Mouse (Mus musculus): ENCODE data around the gene Ppa1. TPM values are rescaled to one million over a fixed set of nuclear protein-coding genes. Genes with fewer than 3 reads are reported as not detected.
A peak's percentile ranks its signal among the peaks of the same experiment; 100 is the strongest.
"Not testable (repeated sequence)": the region's sequence is repeated elsewhere in the genome, so short reads cannot be mapped to it uniquely, and the experiment has no call there.

The Ppa1 gene
- 212 and 224 TPM in 2 replicates for polyA plus RNA-seq (2015; fragmentation: Nextera tagmentation; extraction: Ambion mirVana)

DNA sequence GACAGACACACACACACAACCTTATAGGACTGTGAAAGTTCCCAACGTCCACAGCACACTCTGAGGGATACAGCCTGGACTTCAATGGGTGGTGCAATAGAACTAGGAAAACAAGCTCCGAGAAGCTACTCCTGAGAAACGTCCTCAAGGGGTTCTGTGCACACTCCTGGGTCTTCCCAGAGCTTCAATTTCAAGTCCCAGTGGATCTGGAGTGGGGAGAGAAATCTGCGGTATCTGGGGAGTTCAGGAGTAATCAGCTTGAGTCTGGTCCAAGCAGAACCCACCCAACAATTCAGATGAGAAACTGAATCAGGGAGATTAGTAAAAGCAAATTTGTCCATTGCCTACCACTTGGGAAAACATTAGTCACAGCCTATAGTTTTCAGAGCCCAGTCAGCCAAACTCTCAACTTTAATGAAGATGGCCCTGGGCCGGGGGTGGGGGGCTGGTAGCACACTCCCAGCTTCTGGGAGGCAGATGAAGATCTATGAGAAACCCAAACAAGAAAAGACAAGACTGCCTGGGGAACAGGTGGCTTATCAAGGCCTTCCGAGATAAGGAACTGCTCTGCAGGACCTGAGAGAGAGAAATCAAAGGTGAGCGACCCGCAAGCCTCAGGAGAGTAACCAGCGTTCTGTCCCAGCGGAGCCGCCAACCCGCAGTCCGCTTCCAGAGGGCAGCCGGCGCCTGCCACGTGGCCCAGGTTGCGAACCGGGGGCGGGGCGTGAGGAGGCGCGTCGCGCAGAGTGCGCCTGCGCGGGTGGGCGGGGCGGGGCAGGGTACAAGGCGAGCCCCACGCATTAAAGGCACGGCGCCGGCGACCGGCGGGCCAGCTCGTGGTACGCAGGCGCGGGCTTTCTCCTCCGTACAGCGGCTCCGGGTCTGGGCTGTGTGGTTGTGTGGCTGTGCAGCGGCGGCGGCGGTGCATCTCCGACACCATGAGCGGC lies at the start of gene Ppa1:
TSS of gene Ppa1 (plus strand) at position 763 of the 947 bp plus-strand sequence.
- Histone ChIP-seq H3K27me3 (no peaks in the 10 kb centered on the region), H3K9ac (peak within 1 kb of the TSS; percentile 90), H3K4me1 (replicated peaks) (peaks cover 23% of the 10 kb centered on the region), H3K27ac (replicated peaks) (peak within 1 kb of the TSS; percentile 89), H3K4me2 (peak within 1 kb of the TSS; percentile 92), H3K9me3 (no peaks in the 10 kb centered on the region), H3K36me3 (peaks cover 13% of the 10 kb centered on the region; the same call in 1 of the 2 replicates), H3K4me3 (peak within 1 kb of the TSS; percentile 82)
- WGBS, result 3% methylated on average over 46 of the region's 50 CpGs
- peak; percentile 99 for ATAC-seq (ENCODE audit: low read depth)

DNA sequence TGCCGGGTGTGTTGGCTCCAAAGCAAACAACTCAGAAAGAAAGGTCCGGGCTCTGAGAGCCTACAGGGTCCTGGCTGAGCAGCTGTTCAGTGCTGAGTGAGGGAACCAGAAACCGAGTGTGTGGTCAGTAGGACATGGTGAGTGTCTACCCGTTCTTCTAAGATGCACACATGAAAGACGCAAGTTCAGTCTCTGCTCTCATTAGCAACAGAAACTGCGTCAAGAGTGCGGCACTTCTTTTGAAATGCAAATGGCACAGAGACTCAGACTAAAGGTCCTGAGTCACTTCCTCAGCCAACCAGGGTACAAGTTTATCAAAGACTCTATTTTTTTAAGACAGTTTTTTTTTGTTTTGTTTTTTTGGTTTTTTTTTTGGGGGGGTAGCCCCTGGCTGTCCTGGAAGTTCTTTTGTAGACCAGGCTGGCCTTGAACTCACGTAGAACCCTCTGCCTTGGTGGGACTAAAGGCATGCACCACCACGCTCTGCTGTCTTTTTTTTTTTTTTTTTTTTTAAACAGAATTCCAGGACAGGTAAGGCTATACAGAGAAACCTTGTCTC lies 48.7 kb upstream of the Ppa1 start:
- ATAC-seq (ENCODE audit: low read depth), result no peak
- H3K4me2 ChIP-seq, result no peak overlapping the region
- no peaks in the 10 kb centered on the region for H3K36me3 ChIP-seq
- no peak overlapping the region for H3K27ac ChIP-seq (replicated peaks)
- H3K4me1 ChIP-seq (replicated peaks), result peaks cover 16% of the 10 kb centered on the region
- no peak overlapping the region for H3K4me3 ChIP-seq
- H3K27me3 ChIP-seq, result peaks cover 45% of the 10 kb centered on the region
- H3K9me3 ChIP-seq, result no peaks in the 10 kb centered on the region
- no peak overlapping the region for H3K9ac ChIP-seq
- 51% methylated on average over 9 of the region's 9 CpGs for WGBS

DNA sequence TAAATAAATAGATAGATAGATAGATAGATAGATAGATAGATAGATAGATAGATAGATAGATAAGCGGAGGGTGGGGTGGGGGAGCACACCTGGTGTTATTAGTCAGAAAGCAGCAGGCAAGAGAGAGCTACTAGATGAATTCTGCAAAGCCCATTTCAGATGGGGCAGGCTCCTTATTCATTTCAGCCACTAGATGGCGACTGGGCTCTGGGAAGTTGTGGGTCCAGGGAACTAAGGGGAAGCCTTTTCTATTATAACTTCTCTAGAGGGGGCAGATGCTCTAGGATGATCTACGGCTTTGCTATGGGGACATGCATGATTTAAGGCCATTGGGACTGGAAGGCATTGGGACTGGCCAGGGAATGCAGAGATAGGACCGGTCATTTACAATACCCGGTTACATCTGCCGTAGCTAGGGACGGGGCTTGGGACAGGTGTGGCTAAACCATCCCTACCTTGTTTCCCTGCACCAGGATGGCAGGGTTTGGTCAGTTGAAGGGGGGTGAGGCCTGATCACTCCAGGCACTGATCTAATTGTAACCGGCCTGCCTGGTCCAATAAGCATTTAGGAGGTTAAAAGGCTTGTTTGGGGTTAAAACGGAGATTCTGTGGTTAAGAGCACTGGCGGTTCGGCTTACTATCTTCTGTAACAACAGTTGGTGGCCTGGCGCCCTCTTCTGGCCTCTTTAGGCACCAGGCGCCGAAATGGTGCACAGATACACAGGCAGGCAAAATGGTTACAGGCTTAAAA lies 45.9 kb upstream of the Ppa1 start:
- no peak overlapping the region for H3K9ac ChIP-seq
- WGBS, result 20% methylated on average over 14 of the region's 14 CpGs
- peaks cover 19% of the 10 kb centered on the region for H3K27me3 ChIP-seq
- peaks cover 10% of the 10 kb centered on the region for H3K4me1 ChIP-seq (replicated peaks)
- H3K4me3 ChIP-seq, result no peak overlapping the region
- H3K4me2 ChIP-seq, result peak overlapping the region; percentile 39
- H3K36me3 ChIP-seq, result no peaks in the 10 kb centered on the region
- H3K9me3 ChIP-seq, result no peaks in the 10 kb centered on the region
- H3K27ac ChIP-seq (replicated peaks), result no peak overlapping the region
- ATAC-seq (ENCODE audit: low read depth), result peak; percentile 33; the same call in 1 of the 2 replicates

DNA sequence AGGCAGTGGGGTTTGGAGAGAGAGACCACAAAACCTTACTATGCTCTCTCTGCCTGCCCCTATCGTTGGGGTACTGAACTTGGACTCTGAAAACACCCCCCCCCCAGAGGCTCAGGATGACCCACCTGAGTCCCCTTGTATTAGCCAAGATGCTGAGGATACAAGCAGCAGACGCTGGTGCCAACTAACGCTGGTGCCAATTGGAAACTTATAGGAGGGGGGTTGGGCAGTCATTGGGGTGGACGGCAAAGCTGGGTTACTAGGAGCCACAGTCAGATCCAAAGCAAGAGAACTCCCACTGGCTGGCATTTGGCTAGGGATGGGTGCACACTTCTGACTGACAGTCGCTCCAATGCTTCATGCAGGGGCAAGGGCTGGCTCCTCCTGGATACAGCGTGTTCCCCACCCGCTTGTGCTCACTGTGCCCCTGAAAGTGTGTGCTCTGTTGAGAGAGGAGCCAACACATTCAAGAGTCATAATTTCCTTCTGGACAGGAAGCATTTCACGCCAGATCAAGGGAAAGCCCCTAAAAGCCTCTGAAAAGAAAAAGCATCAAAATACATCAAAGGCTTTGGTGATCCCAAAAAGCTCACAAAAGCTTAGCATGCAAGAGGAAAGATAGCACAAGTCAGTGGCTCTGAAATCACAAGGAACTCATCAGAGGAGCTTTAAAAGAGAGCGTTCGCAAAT lies 43.8 kb upstream of the Ppa1 start:
- no peak overlapping the region for H3K27ac ChIP-seq (replicated peaks)
- H3K9me3 ChIP-seq, result no peaks in the 10 kb centered on the region
- H3K4me2 ChIP-seq, result no peak overlapping the region
- H3K36me3 ChIP-seq, result no peaks in the 10 kb centered on the region
- WGBS, result 63% methylated on average over 10 of the region's 10 CpGs
- H3K9ac ChIP-seq, result no peak overlapping the region
- peaks cover 12% of the 10 kb centered on the region for H3K27me3 ChIP-seq
- ATAC-seq (ENCODE audit: low read depth), result no peak
- peaks cover 4% of the 10 kb centered on the region; the same call in 1 of the 2 replicates for H3K4me1 ChIP-seq (replicated peaks)
- H3K4me3 ChIP-seq, result no peak overlapping the region

DNA sequence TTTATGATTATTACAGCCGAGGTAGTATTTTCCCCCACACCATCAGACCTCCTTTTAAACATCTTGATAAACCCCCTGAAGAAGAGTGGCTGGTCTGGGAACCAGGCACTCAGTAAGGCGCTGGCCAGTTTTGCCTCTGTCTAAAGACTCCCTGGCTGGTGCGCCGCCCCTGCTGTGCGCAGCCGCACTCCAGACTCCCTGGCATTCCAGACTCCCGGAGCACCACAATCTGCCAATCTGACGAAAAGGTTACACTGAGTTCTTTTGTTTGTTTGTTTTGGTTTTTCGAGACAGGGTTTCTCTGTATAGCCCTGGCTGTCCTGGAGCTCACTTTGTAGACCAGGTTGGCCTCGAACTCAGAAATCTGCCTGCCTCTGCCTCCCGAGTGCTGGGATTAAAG lies 43.0 kb upstream of the Ppa1 start:
- H3K27ac ChIP-seq (replicated peaks); H3K4me2 ChIP-seq; H3K9ac ChIP-seq; ATAC-seq (ENCODE audit: low read depth); H3K4me3 ChIP-seq; H3K9me3 ChIP-seq; H3K36me3 ChIP-seq; H3K4me1 ChIP-seq (replicated peaks): not testable (repeated sequence)
- 74% methylated on average over 11 of the region's 11 CpGs for WGBS
- H3K27me3 ChIP-seq, result peaks cover 12% of the 10 kb centered on the region

DNA sequence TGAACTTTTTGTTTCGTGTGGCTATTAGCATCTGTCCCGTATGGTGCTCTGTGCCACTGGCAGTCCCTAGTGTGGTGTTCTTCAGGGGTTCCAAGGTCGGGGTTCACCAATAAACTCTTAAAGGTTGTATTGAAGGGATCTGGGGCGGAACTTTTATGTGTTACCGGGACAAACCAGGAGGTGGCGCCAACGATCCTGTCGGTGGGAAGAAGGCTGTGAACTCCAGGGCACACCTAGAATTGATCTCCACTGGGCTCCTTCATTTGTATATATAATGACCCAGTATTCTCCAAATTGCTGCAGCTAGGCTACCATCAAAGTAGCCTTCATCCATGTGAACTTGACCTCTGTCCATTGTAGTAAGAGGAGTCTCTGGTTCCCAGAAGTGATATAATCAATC lies 42.5 kb upstream of the Ppa1 start:
- no peak for ATAC-seq (ENCODE audit: low read depth)
- Histone ChIP-seq H3K4me3 (no peak overlapping the region), H3K27me3 (peaks cover 12% of the 10 kb centered on the region), H3K27ac (replicated peaks) (no peak overlapping the region), H3K4me1 (replicated peaks) (peaks cover 4% of the 10 kb centered on the region; the same call in 1 of the 2 replicates), H3K36me3 (no peaks in the 10 kb centered on the region), H3K9ac (no peak overlapping the region), H3K4me2 (no peak overlapping the region), H3K9me3 (no peaks in the 10 kb centered on the region)
- 17% methylated on average over 8 of the region's 8 CpGs for WGBS

DNA sequence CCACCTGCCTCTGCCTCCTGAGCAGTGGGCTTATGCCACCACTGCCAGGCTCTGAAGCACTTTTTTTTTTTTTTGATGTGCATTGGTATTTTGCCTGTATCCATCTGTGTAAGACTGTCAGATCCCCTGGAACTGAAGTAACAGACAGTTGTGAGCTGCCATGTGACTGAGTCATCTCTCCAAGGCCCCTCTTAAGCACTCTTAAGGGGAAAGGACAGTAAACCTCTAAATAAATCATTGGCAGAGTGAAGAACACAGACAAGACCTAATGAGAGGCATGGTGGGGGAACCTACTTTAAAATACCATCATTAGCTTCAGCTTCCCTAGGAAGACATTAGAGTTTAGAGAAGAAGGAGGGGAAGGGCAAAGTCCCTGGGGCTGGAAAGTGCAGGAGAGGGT lies 40.1 kb upstream of the Ppa1 start:
- no peak for ATAC-seq (ENCODE audit: low read depth)
- H3K9me3 ChIP-seq, result no peaks in the 10 kb centered on the region
- H3K27ac ChIP-seq (replicated peaks), result no peak overlapping the region
- no peaks in the 10 kb centered on the region for H3K4me1 ChIP-seq (replicated peaks)
- H3K27me3 ChIP-seq, result peaks cover 12% of the 10 kb centered on the region
- no peaks in the 10 kb centered on the region for H3K36me3 ChIP-seq
- H3K4me2 ChIP-seq, result no peak overlapping the region
- H3K9ac ChIP-seq, result no peak overlapping the region
- H3K4me3 ChIP-seq, result no peak overlapping the region

DNA sequence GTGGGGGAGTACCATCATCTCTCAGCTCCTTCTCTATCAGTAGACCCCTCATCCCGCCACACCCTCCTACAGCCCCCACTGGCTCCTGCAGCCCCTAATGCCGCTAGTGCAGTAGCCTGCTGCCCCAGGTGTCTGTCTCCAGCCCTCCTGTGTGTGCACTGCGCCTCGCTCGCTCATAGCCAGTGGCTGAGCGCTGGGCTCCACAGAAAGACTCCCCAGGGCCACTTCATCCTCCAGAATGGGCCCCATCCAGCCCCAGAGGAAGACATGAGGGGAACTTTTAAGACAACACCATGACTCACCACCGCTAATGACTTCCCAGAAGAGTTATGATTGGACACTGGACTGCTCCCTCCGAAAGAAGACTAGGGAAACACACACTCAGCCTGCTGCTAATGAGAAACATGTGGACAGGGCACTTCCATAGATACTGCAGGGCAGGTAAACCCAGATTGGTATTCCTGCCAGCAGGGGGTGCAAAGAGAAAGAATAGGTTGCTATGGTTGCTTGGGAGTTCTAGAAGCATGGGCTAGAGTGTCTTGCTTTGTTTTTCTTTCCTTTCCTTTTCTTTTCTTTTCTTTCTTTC lies 37.6 kb upstream of the Ppa1 start:
- Histone ChIP-seq H3K9me3 (no peaks in the 10 kb centered on the region), H3K36me3 (no peaks in the 10 kb centered on the region), H3K9ac (no peak overlapping the region), H3K27ac (replicated peaks) (no peak overlapping the region), H3K4me3 (no peak overlapping the region), H3K27me3 (peaks cover 2% of the 10 kb centered on the region; the same call in 1 of the 2 replicates), H3K4me1 (replicated peaks) (no peaks in the 10 kb centered on the region), H3K4me2 (no peak overlapping the region)
- ATAC-seq (ENCODE audit: low read depth), result no peak; the same call in 1 of the 2 replicates
- 67% methylated on average over 8 of the region's 8 CpGs for WGBS

DNA sequence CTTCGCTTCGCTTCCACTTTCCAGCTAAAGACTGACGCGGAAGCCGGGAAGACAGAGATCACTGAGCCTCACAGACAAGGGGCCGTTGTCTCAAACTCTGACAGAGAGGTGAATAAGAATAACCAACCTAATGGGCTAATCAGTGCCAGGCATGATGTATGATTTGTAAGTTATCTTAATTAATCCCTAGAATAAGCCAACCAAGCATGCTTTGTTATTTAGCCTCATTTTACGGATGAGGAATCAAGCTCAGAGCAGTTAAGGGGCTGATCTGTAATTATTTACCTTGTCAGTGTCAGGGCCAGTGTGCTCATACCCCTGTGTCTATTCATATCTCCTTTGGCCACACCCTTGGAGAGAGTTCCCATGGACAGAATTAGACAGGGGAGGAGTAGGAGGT lies 34.0 kb upstream of the Ppa1 start:
- 88% methylated on average over 7 of the region's 7 CpGs for WGBS
- no peak overlapping the region for H3K4me2 ChIP-seq
- no peak overlapping the region for H3K27ac ChIP-seq (replicated peaks)
- no peak overlapping the region for H3K4me3 ChIP-seq
- no peak overlapping the region for H3K9ac ChIP-seq
- H3K9me3 ChIP-seq, result no peaks in the 10 kb centered on the region
- ATAC-seq (ENCODE audit: low read depth), result no peak
- no peaks in the 10 kb centered on the region for H3K4me1 ChIP-seq (replicated peaks)
- H3K27me3 ChIP-seq, result no peaks in the 10 kb centered on the region; the same call in 1 of the 2 replicates
- H3K36me3 ChIP-seq, result no peaks in the 10 kb centered on the region

DNA sequence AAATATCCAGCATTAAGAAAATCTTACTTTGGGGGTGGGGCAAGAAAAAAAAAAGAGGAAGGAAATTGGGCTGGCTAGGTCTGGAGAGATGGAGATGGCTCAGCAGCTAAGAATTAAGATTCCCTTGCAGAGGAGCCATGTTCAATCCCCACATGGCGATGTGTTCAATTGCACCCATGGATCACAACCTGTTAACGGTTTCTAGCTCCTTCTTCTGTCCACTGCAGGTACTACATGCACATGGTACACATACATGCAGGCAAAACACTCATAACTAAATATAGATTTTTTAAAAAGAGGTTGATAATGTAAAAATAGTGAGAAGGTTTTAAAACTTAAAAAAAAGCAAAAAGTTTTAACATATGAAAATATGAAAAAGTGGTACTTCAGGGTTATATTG lies 29.8 kb upstream of the Ppa1 start:
- peaks cover 5% of the 10 kb centered on the region; the same call in 1 of the 2 replicates for H3K27me3 ChIP-seq
- no peaks in the 10 kb centered on the region for H3K9me3 ChIP-seq
- H3K27ac ChIP-seq (replicated peaks), result no peak overlapping the region
- no peak overlapping the region for H3K9ac ChIP-seq
- no peak overlapping the region for H3K4me2 ChIP-seq
- H3K4me3 ChIP-seq, result no peak overlapping the region
- 80% methylated on average over 2 of the region's 2 CpGs for WGBS
- H3K36me3 ChIP-seq, result no peaks in the 10 kb centered on the region
- ATAC-seq (ENCODE audit: low read depth), result no peak
- no peaks in the 10 kb centered on the region for H3K4me1 ChIP-seq (replicated peaks)

DNA sequence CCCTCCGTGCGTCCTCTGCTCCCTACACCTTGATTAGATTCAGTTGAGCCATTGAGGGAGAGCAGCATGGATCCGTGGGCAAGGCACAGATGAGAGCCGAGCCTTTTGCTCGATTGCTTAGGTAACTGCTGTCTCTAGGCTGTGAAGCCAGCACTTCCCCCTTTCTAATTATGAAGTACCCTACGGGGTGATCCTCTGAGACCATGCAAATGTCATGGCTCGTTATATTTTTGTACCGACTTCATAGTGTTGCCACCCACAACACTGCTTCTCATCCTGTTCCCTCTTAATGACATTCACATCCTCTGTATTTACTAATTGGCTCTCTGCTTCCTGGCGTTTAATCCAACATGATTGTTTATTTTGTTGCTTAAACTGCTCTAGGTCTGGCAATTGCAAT lies 26.7 kb upstream of the Ppa1 start:
- H3K27me3 ChIP-seq, result peaks cover 35% of the 10 kb centered on the region
- no peaks in the 10 kb centered on the region for H3K9me3 ChIP-seq
- H3K4me2 ChIP-seq, result no peak overlapping the region
- no peak overlapping the region for H3K4me3 ChIP-seq
- H3K36me3 ChIP-seq, result no peaks in the 10 kb centered on the region
- no peak overlapping the region for H3K9ac ChIP-seq
- no peak for ATAC-seq (ENCODE audit: low read depth)
- H3K27ac ChIP-seq (replicated peaks), result no peak overlapping the region
- peaks cover 15% of the 10 kb centered on the region for H3K4me1 ChIP-seq (replicated peaks)
- WGBS, result 63% methylated on average over 9 of the region's 9 CpGs

Measured in neural tube, embryonic 13.5 days (tissue).